Mouse (Mus musculus) MEL (cell line): Measurements from ENCODE around the gene Bmpr2. TPM values are rescaled to one million over a fixed set of nuclear protein-coding genes. Genes with fewer than 3 reads are reported as not detected.
A peak's percentile ranks its signal among the peaks of the same experiment; 100 is the strongest.

ENCODE experiments used
- DNase-seq: peaks from one replicate; pipeline ENCODE4 v3.0.0; 2011; ENCODE audit warnings: low read depth, low spot score
- H3K27ac ChIP-seq: 2 replicates; pipeline ENCODE4 v1.5.1; 2012; ENCODE audit warnings: low read depth, mild to moderate bottlenecking, control low read depth, low read length, moderate library complexity; ENCODE audit not compliant: control insufficient read depth
- H3K27me3 ChIP-seq, 2 experiments: fragments of 150-350 bp in 1 of 2; sonication (generic) in 1 of 2; 2 replicates each; pipeline ENCODE4 v1.6.1; 2012; ENCODE audit warnings: low read length in 2 of 2, mild to moderate bottlenecking in 2 of 2, improper control_type of control experiment in 1 of 2, moderate library complexity in 1 of 2; ENCODE audit not compliant: insufficient read depth in 2 of 2, control insufficient read depth in 1 of 2
- H3K36me3 ChIP-seq, 2 experiments: 2 replicates each; pipeline ENCODE4 v1.6.1; 2012 to 2014; ENCODE audit warnings: low read length in 2 of 2, improper control_type of control experiment in 1 of 2, inconsistent platforms in 1 of 2, mild to moderate bottlenecking in 1 of 2; ENCODE audit not compliant: insufficient read depth in 2 of 2, control insufficient read depth in 1 of 2
- H3K4me1 ChIP-seq, 2 experiments: fragments of 150-350 bp in 1 of 2; sonication (generic) in 1 of 2; 2 replicates each; pipeline ENCODE4 v1.6.1; 2012; ENCODE audit warnings: low read length in 2 of 2, improper control_type of control experiment in 1 of 2, mild to moderate bottlenecking in 1 of 2; ENCODE audit not compliant: insufficient read depth in 2 of 2, control insufficient read depth in 1 of 2
- H3K4me3 ChIP-seq, 2 experiments: fragments of 150-350 bp in 1 of 2; sonication (generic) in 1 of 2; 2 replicates each; pipeline ENCODE4 v1.5.1; 2012; ENCODE audit warnings: low read depth in 2 of 2, low read length in 2 of 2, mild to moderate bottlenecking in 2 of 2, moderate library complexity in 2 of 2, control low read depth in 1 of 2, improper control_type of control experiment in 1 of 2; ENCODE audit not compliant: control insufficient read depth in 1 of 2, insufficient read depth in 1 of 2
- H3K79me2 ChIP-seq: 2 replicates; pipeline ENCODE4 v1.6.1; 2012; ENCODE audit warnings: mild to moderate bottlenecking, low read length, moderate library complexity; ENCODE audit not compliant: control insufficient read depth, poor library complexity, insufficient read depth
- H3K9ac ChIP-seq: 2 replicates; pipeline ENCODE4 v1.6.1; 2012; ENCODE audit warnings: low read depth, mild to moderate bottlenecking, control low read depth, low read length, moderate library complexity; ENCODE audit not compliant: control insufficient read depth, poor library complexity, severe bottlenecking
- H3K9me3 ChIP-seq: fragments of 150-350 bp; sonication (generic); replicated peaks from 2 replicates; pipeline ENCODE4 v1.6.1; 2012; ENCODE audit warnings: mild to moderate bottlenecking, low read length, improper control_type of control experiment, moderate library complexity; ENCODE audit not compliant: insufficient read depth
- BHLHE40 ChIP-seq: IDR thresholded peaks from 2 replicates; pipeline ENCODE4 v1.6.1; 2012; ENCODE audit warnings: low read depth, mild to moderate bottlenecking, inconsistent platforms, low read length, improper control_type of control experiment, borderline replicate concordance
- CHD1 ChIP-seq: IDR thresholded peaks from 2 replicates; pipeline ENCODE4 v1.6.1; 2012; ENCODE audit warnings: low read depth, mild to moderate bottlenecking, inconsistent platforms, low read length, improper control_type of control experiment
- CHD2 ChIP-seq: IDR thresholded peaks from 2 replicates; pipeline ENCODE4 v1.6.1; 2011; ENCODE audit warnings: low read length, improper control_type of control experiment
- CTCF ChIP-seq, 3 experiments: IDR thresholded peaks in 2 of 3; conservative IDR thresholded peaks in 1 of 3; 2 replicates each; pipeline ENCODE4 v1.5.1; 2011 to 2012; ENCODE audit warnings: low read length in 3 of 3, low read depth in 2 of 3, mild to moderate bottlenecking in 2 of 3, improper control_type of control experiment in 1 of 3, inconsistent platforms in 1 of 3, mixed read lengths in 1 of 3, moderate library complexity in 1 of 3; ENCODE audit not compliant: control insufficient read depth in 1 of 3, insufficient read depth in 1 of 3, poor library complexity in 1 of 3, severe bottlenecking in 1 of 3
- ELF1 ChIP-seq: IDR thresholded peaks from 2 replicates; pipeline ENCODE4 v1.6.1; 2014; ENCODE audit warnings: low read depth, mild to moderate bottlenecking, inconsistent platforms, low read length, improper control_type of control experiment, moderate library complexity
- ETS1 ChIP-seq: IDR thresholded peaks from 2 replicates; pipeline ENCODE4 v1.6.1; 2012; ENCODE audit warnings: low read depth, mild to moderate bottlenecking, inconsistent platforms, low read length, improper control_type of control experiment, moderate library complexity
- GABPA ChIP-seq: IDR thresholded peaks from 2 replicates; pipeline ENCODE4 v1.6.1; 2012; ENCODE audit warnings: low read depth, mild to moderate bottlenecking, inconsistent platforms, low read length, improper control_type of control experiment, moderate library complexity
- HCFC1 ChIP-seq: IDR thresholded peaks from 2 replicates; pipeline ENCODE4 v1.6.1; 2012; ENCODE audit warnings: low read depth, mild to moderate bottlenecking, inconsistent platforms, low read length, improper control_type of control experiment, moderate library complexity
- JUND ChIP-seq: IDR thresholded peaks from 2 replicates; pipeline ENCODE4 v1.6.1; 2011; ENCODE audit warnings: low read depth, mild to moderate bottlenecking, improper control_type of control experiment, low read length
- KAT2A ChIP-seq: conservative IDR thresholded peaks from 2 replicates; pipeline ENCODE4 v1.6.1; 2012; ENCODE audit warnings: low read depth, low read length, improper control_type of control experiment, inconsistent platforms
- MAFK ChIP-seq: IDR thresholded peaks from 2 replicates; pipeline ENCODE4 v1.6.1; 2011; ENCODE audit warnings: low read depth, mild to moderate bottlenecking, low read length, improper control_type of control experiment, borderline replicate concordance
- MAX ChIP-seq: IDR thresholded peaks from 2 replicates; pipeline ENCODE4 v1.6.1; 2011; ENCODE audit warnings: low read length, improper control_type of control experiment
- MAZ ChIP-seq: IDR thresholded peaks from 2 replicates; pipeline ENCODE4 v1.6.1; 2012; ENCODE audit warnings: low read depth, mild to moderate bottlenecking, inconsistent platforms, low read length, improper control_type of control experiment
- MEF2A ChIP-seq: IDR thresholded peaks from 2 replicates; pipeline ENCODE4 v1.6.1; 2014; ENCODE audit warnings: low read depth, mild to moderate bottlenecking, inconsistent platforms, low read length, improper control_type of control experiment; ENCODE audit not compliant: poor library complexity, insufficient replicate concordance, severe bottlenecking; ENCODE audit errors: extremely low read depth
- MXI1 ChIP-seq: IDR thresholded peaks from 2 replicates; pipeline ENCODE4 v1.6.1; 2011; ENCODE audit warnings: mild to moderate bottlenecking, low read depth, low read length, improper control_type of control experiment
- MYB ChIP-seq: IDR thresholded peaks from 2 replicates; pipeline ENCODE4 v1.6.1; 2011; ENCODE audit warnings: mild to moderate bottlenecking, low read depth, low read length, improper control_type of control experiment
- NELFE ChIP-seq: IDR thresholded peaks from 2 replicates; pipeline ENCODE4 v1.6.1; 2011; ENCODE audit warnings: low read depth, low read length, improper control_type of control experiment
- NRF1 ChIP-seq: IDR thresholded peaks from 2 replicates; pipeline ENCODE4 v1.6.1; 2014; ENCODE audit warnings: low read depth, mild to moderate bottlenecking, inconsistent platforms, low read length, improper control_type of control experiment, moderate library complexity; ENCODE audit not compliant: poor library complexity, insufficient read depth, severe bottlenecking
- POLR2A ChIP-seq, 2 experiments: IDR thresholded peaks; 2 replicates each; pipeline ENCODE4 v1.6.1; 2011 to 2012; ENCODE audit warnings: low read length in 2 of 2, mild to moderate bottlenecking in 2 of 2, control low read depth in 1 of 2, improper control_type of control experiment in 1 of 2, low read depth in 1 of 2, moderate library complexity in 1 of 2; ENCODE audit not compliant: control insufficient read depth in 1 of 2, insufficient read depth in 1 of 2, poor library complexity in 1 of 2
- POLR2AphosphoS2 ChIP-seq: IDR thresholded peaks from 2 replicates; pipeline ENCODE4 v1.6.1; 2011; ENCODE audit warnings: low read length, improper control_type of control experiment
- RCOR1 ChIP-seq: IDR thresholded peaks from 2 replicates; pipeline ENCODE4 v1.6.1; 2012; ENCODE audit warnings: low read depth, mild to moderate bottlenecking, inconsistent platforms, low read length, improper control_type of control experiment
- TAL1 ChIP-seq: IDR thresholded peaks from 2 replicates; pipeline ENCODE4 v1.6.1; 2012; ENCODE audit warnings: mild to moderate bottlenecking, inconsistent platforms, low read length, moderate library complexity, mixed read lengths
- TBP ChIP-seq: IDR thresholded peaks from 2 replicates; pipeline ENCODE4 v1.8.0; 2011; ENCODE audit warnings: low read depth, low read length, improper control_type of control experiment
- TCF12 ChIP-seq: IDR thresholded peaks from 2 replicates; pipeline ENCODE4 v1.6.1; 2014; ENCODE audit warnings: low read depth, mild to moderate bottlenecking, inconsistent platforms, low read length, improper control_type of control experiment, moderate library complexity
- UBTF ChIP-seq: IDR thresholded peaks from 2 replicates; pipeline ENCODE4 v1.6.1; 2012; ENCODE audit warnings: low read depth, mild to moderate bottlenecking, inconsistent platforms, low read length, improper control_type of control experiment, moderate library complexity, borderline replicate concordance; ENCODE audit not compliant: insufficient read depth
- USF1 ChIP-seq: IDR thresholded peaks from 2 replicates; pipeline ENCODE4 v1.6.1; 2014; ENCODE audit warnings: low read depth, mild to moderate bottlenecking, inconsistent platforms, low read length, improper control_type of control experiment, moderate library complexity
- USF2 ChIP-seq, 2 experiments: IDR thresholded peaks; 2 replicates each; pipeline ENCODE4 v1.6.1; 2011 to 2012; ENCODE audit warnings: improper control_type of control experiment in 2 of 2, low read length in 2 of 2, borderline replicate concordance in 1 of 2, inconsistent platforms in 1 of 2, low read depth in 1 of 2, mild to moderate bottlenecking in 1 of 2; ENCODE audit not compliant: insufficient read depth in 1 of 2
- ZC3H11A ChIP-seq: IDR thresholded peaks from 2 replicates; pipeline ENCODE4 v1.6.1; 2012; ENCODE audit warnings: low read depth, mild to moderate bottlenecking, inconsistent platforms, low read length, improper control_type of control experiment
- ZKSCAN1 ChIP-seq: IDR thresholded peaks from 2 replicates; pipeline ENCODE4 v1.6.1; 2012; ENCODE audit warnings: low read depth, mild to moderate bottlenecking, inconsistent platforms, low read length, improper control_type of control experiment, moderate library complexity
- ZMIZ1 ChIP-seq: IDR thresholded peaks from 2 replicates; pipeline ENCODE4 v1.6.1; 2012; ENCODE audit warnings: low read depth, mild to moderate bottlenecking, inconsistent platforms, low read length, improper control_type of control experiment, moderate library complexity
- ZNF384 ChIP-seq: IDR thresholded peaks from 2 replicates; pipeline ENCODE4 v1.6.1; 2012; ENCODE audit warnings: low read depth, mild to moderate bottlenecking, inconsistent platforms, low read length, improper control_type of control experiment
- polyA plus RNA-seq, 2 experiments: library from polyadenylated mRNA; stranded (reverse) in 1 of 2; unstranded in 1 of 2; fragments of >175 nt in 1 of 2; fragments of >200 nt in 1 of 2; gene quantifications; 2 replicates each; pipeline versions ENCODE4 v1.2.1 to v1.2.4; 2012; ENCODE audit warnings: low replicate concordance in 2 of 2, low read depth in 1 of 2; ENCODE audit not compliant: insufficient read length in 2 of 2, insufficient read depth in 1 of 2, missing spikeins in 1 of 2
- total RNA-seq: library from RNA; depleted of rRNA; stranded (reverse); fragments of 300-350 nt; gene quantifications from 2 replicates; pipeline ENCODE4 v1.2.3, GENCODE M21; 2012

Bmpr2 gene
- total and polyA plus RNA-seq, 3 experiments = 2.3 to 18.6 (median 3.1) TPM

GRCm38 (mm10) chr1:59804363-59804762 is 41.2 kb downstream of the Bmpr2 start (continued):
- no peak for TF ChIP-seq POLR2AphosphoS2
- TF ChIP-seq NELFE = no peak
- TF ChIP-seq TCF12 = peak; percentile 61
- TF ChIP-seq RCOR1 = peak; percentile 56; the same call in 1 of the 2 replicates
- TF ChIP-seq CTCF (IDR thresholded peaks at IDR 0.05 in 2 of 3, conservative IDR thresholded peaks at IDR 0.05 in 1 of 3; ENCODE audit: control insufficient read depth in 1 of 3, insufficient read depth in 1 of 3, low read depth in 2 of 3, low read length in 3 of 3, poor library complexity in 1 of 3, severe bottlenecking in 1 of 3) = no peak
- no peak for TF ChIP-seq POLR2A (IDR thresholded peaks at IDR 0.05; ENCODE audit: control insufficient read depth in 1 of 2, insufficient read depth in 1 of 2, low read depth in 1 of 2, low read length in 2 of 2, poor library complexity in 1 of 2)
- TF ChIP-seq ZKSCAN1 = no peak
- no peak for TF ChIP-seq TBP
- no peak for TF ChIP-seq CHD1
- no peak for TF ChIP-seq JUND
- TF ChIP-seq ZMIZ1 = no peak

- Histone ChIP-seq H3K4me3 (no peak overlapping the region), H3K9ac (no peak overlapping the region), H3K27ac (0 out of 2 replicates have a peak overlapping the region, but pooled peaks have one; percentile 28), H3K36me3 (peaks cover 0 to 25% of the 10 kb centered on the region in 2 experiments; a peak in 2 of 4 replicates), H3K79me2 (peaks cover 2% of the 10 kb centered on the region; the same call in 1 of the 2 replicates), H3K27me3 (no peaks in the 10 kb centered on the region), H3K9me3 (no peaks in the 10 kb centered on the region), H3K4me1 (peaks cover 8 to 24% of the 10 kb centered on the region in 2 experiments)
- DNase-seq = peak; percentile 55
- 0 out of 2 replicates have a peak, but pooled peaks have one; percentile 63 for TF ChIP-seq CHD1
- TF ChIP-seq MEF2A = peak; percentile 63; the same call in 1 of the 2 replicates
- peak; percentile 46 for TF ChIP-seq TAL1
- no peak for TF ChIP-seq GABPA
- no peak for TF ChIP-seq MAZ
- TF ChIP-seq CHD2 = no peak
- TF ChIP-seq CTCF (IDR thresholded peaks at IDR 0.05 in 2 of 3, conservative IDR thresholded peaks at IDR 0.05 in 1 of 3; ENCODE audit: control insufficient read depth in 1 of 3, insufficient read depth in 1 of 3, low read depth in 2 of 3, low read length in 3 of 3, poor library complexity in 1 of 3, severe bottlenecking in 1 of 3) = no peak
- TF ChIP-seq ZC3H11A = no peak
- TF ChIP-seq POLR2A (IDR thresholded peaks at IDR 0.05; ENCODE audit: control insufficient read depth in 1 of 2, insufficient read depth in 1 of 2, low read depth in 1 of 2, low read length in 2 of 2, poor library complexity in 1 of 2) = no peak
- TF ChIP-seq UBTF = no peak
- no peak for TF ChIP-seq MYB
- TF ChIP-seq MAFK = no peak
- no peak for TF ChIP-seq TBP
- no peak for TF ChIP-seq BHLHE40
- TF ChIP-seq TCF12 = peak; percentile 80
- peak; percentile 57; the same call in 1 of the 2 replicates for TF ChIP-seq ETS1
- no peak for TF ChIP-seq NELFE
- 0 out of 2 replicates have a peak, but pooled peaks have one; percentile 39 for TF ChIP-seq HCFC1
- no peak for TF ChIP-seq MAX
- TF ChIP-seq ZNF384 = peak; percentile 30; the same call in 1 of the 2 replicates
- no peak for TF ChIP-seq NRF1
- TF ChIP-seq ZMIZ1 = 0 out of 2 replicates have a peak, but pooled peaks have one; percentile 21
- 0 out of 2 replicates have a peak, but pooled peaks have one; percentile 13 for TF ChIP-seq ELF1
- TF ChIP-seq KAT2A = no peak
- TF ChIP-seq USF2 (IDR thresholded peaks at IDR 0.05; ENCODE audit: borderline replicate concordance in 1 of 2, insufficient read depth in 1 of 2, low read depth in 1 of 2, low read length in 2 of 2) = no peak
- TF ChIP-seq MXI1 = no peak
- no peak for TF ChIP-seq ZKSCAN1
- peak; percentile 85 for TF ChIP-seq RCOR1
- TF ChIP-seq USF1 = no peak
- TF ChIP-seq POLR2AphosphoS2 = no peak
These were observed 46.7 kb downstream of the Bmpr2 start for GRCm38 (mm10) chr1:59809921-59810320.
